Mouse (Mus musculus): Measurements from ENCODE around the gene H3f3a.
A peak's percentile ranks its signal among the peaks of the same experiment; 100 is the strongest.

H3f3a gene

GRCm38 (mm10) chr1:180822276-180822675, 8.5 kb upstream of the H3f3a start:
- DNase-seq, result no peak

GRCm38 (mm10) chr1:180821101-180821500, 7.4 kb upstream of the H3f3a start:
- DNase-seq, result no peak

- DNase-seq, result no peak
Measured at GRCm38 (mm10) chr1:180818000-180818399, 4.3 kb upstream of the H3f3a start.

GRCm38 (mm10) chr1:180815371-180816024, 1.8 kb upstream of the H3f3a start:
- no peak for DNase-seq

- DNase-seq, result peak; percentile 94
Measured at GRCm38 (mm10) chr1:180813409-180813884, 296 bp downstream of the H3f3a start.

- peak; percentile 60 for DNase-seq
Measured at GRCm38 (mm10) chr1:180812463-180813408, 1.0 kb downstream of the H3f3a start.

GRCm38 (mm10) chr1:180811596-180812462, 1.9 kb downstream of the H3f3a start:
- peak; percentile 70 for DNase-seq

GRCm38 (mm10) chr1:180810976-180811375, 2.8 kb downstream of the H3f3a start:
- peak; percentile 37 for DNase-seq

- no peak for DNase-seq
Measured at GRCm38 (mm10) chr1:180808831-180809230, 4.9 kb downstream of the H3f3a start.

GRCm38 (mm10) chr1:180803881-180804280, 9.9 kb downstream of the H3f3a start:
- no peak for DNase-seq

- DNase-seq, result no peak
Measured at GRCm38 (mm10) chr1:180801466-180801994, 12.2 kb downstream of the H3f3a start.

- DNase-seq, result no peak
Measured at GRCm38 (mm10) chr1:180800814-180801213, 12.9 kb downstream of the H3f3a start.

GRCm38 (mm10) chr1:180800022-180800421, 13.7 kb downstream of the H3f3a start:
- DNase-seq, result no peak

GRCm38 (mm10) chr1:180799253-180799652, 14.5 kb downstream of the H3f3a start:
- no peak for DNase-seq

- DNase-seq, result no peak
Measured at GRCm38 (mm10) chr1:180798660-180799059, 15.1 kb downstream of the H3f3a start.

- no peak for DNase-seq
Measured at GRCm38 (mm10) chr1:180794170-180794569, 19.6 kb downstream of the H3f3a start.

GRCm38 (mm10) chr1:180793445-180794117, 20.2 kb downstream of the H3f3a start:
- DNase-seq, result no peak

GRCm38 (mm10) chr1:180792814-180793213, 20.9 kb downstream of the H3f3a start:
- no peak for DNase-seq

GRCm38 (mm10) chr1:180791821-180792480, 21.8 kb downstream of the H3f3a start:
- no peak for DNase-seq

GRCm38 (mm10) chr1:180783580-180783928, 30.2 kb downstream of the H3f3a start:
- DNase-seq, result no peak

- DNase-seq, result peak; percentile 74
Measured at GRCm38 (mm10) chr1:180782906-180783579, 30.7 kb downstream of the H3f3a start.
